Mouse (Mus musculus) G1E (cell line): ENCODE measurements around the gene Gm13275. TPM values are rescaled to one million over a fixed set of nuclear protein-coding genes. Genes with fewer than 3 reads are reported as not detected.
"Not testable (repeated sequence)": the region's sequence is repeated elsewhere in the genome, so short reads cannot be mapped to it uniquely, and the experiment has no call there.

Experiments used
- ATAC-seq: 2 replicates; pipeline ENCODE4 v1.8.0; 2016; ENCODE audit warnings: mild to moderate bottlenecking; ENCODE audit not compliant: insufficient number of reproducible peaks, poor library complexity, low FRiP score, severe bottlenecking; ENCODE audit errors: extremely low read depth
- DNase-seq: peaks from one replicate; pipeline ENCODE4 v3.0.0; 2012; ENCODE audit warnings: low spot score
- H3K27me3 ChIP-seq: 2 replicates; pipeline ENCODE4 v1.6.1; 2012; ENCODE audit warnings: mild to moderate bottlenecking, low read length, inconsistent platforms; ENCODE audit not compliant: insufficient read depth
- H3K36me3 ChIP-seq: replicated peaks from 2 replicates; pipeline ENCODE3; 2012; ENCODE audit warnings: mild to moderate bottlenecking, inconsistent platforms
- H3K4me1 ChIP-seq: 2 replicates; pipeline ENCODE4 v1.6.1; 2012; ENCODE audit warnings: low read depth, low read length, inconsistent platforms, mixed read lengths; ENCODE audit not compliant: insufficient read depth
- H3K4me3 ChIP-seq: 2 replicates; pipeline ENCODE4 v1.5.1; 2012; ENCODE audit warnings: low read depth, mild to moderate bottlenecking, inconsistent platforms, low read length, moderate library complexity, mixed read lengths
- H3K9me3 ChIP-seq: replicated peaks from 2 replicates; pipeline ENCODE4 v1.6.1; 2012; ENCODE audit warnings: inconsistent platforms
- CTCF ChIP-seq: IDR thresholded peaks from 2 replicates; pipeline ENCODE4 v1.5.1; 2012; ENCODE audit warnings: low read depth, low read length, inconsistent platforms, mixed read lengths
- GATA1 ChIP-seq: IDR thresholded peaks from 2 replicates; pipeline ENCODE4 v1.6.1; 2012; ENCODE audit warnings: borderline replicate concordance, low read length, inconsistent platforms, mixed read lengths
- GATA2 ChIP-seq: IDR thresholded peaks from 2 replicates; pipeline ENCODE4 v1.6.1; 2012; ENCODE audit warnings: low read depth, low read length, inconsistent platforms, borderline replicate concordance
- POLR2AphosphoS5 ChIP-seq: IDR thresholded peaks from 2 replicates; pipeline ENCODE4 v1.6.1; 2012; ENCODE audit warnings: low read depth, low read length, inconsistent platforms; ENCODE audit not compliant: insufficient replicate concordance
- TAL1 ChIP-seq: conservative IDR thresholded peaks from 2 replicates; pipeline ENCODE4 v1.6.1; 2012; ENCODE audit warnings: low read depth, low read length, inconsistent platforms, mixed read lengths
- polyA plus RNA-seq: library from polyadenylated mRNA; stranded (reverse); fragments of >175 nt; gene quantifications from 2 replicates; pipeline ENCODE4 v1.2.3, GENCODE M21; 2012
- total RNA-seq, 2 experiments: library from RNA; stranded (forward) in 1 of 2; stranded (reverse) in 1 of 2; fragments of 200-1000 nt in 1 of 2; fragments of >200 nt in 1 of 2; fragmentation: Nextera tagmentation in 1 of 2; gene quantifications; 2 replicates each; pipeline ENCODE4 v1.2.3; 2014 to 2017

The Gm13275 gene
- total and polyA plus RNA-seq, 3 experiments: 0.27 TPM; not detected in 2

GRCm38 (mm10) chr4:88830523-88830922 lies 36.2 kb downstream of the Gm13275 start:
- Histone ChIP-seq H3K36me3 (no peaks in the 10 kb centered on the region), H3K9me3 (no peaks in the 10 kb centered on the region), H3K4me3 (no peak overlapping the region), H3K4me1 (no peaks in the 10 kb centered on the region), H3K27me3 (no peaks in the 10 kb centered on the region)
- DNase-seq (no peak), ATAC-seq (no peak)
- TF ChIP-seq POLR2AphosphoS5: no peak

GRCm38 (mm10) chr4:88835225-88835624 lies 40.9 kb downstream of the Gm13275 start, which contains the start of gene Ifna5:
Gene Ifna5 (plus strand): TSS chr4:88835525.
- not testable (repeated sequence) for H3K4me3 ChIP-seq, H3K36me3 ChIP-seq, H3K4me1 ChIP-seq, H3K9me3 ChIP-seq, ATAC-seq, H3K27me3 ChIP-seq, DNase-seq

- ATAC-seq: no peak
- no peak for DNase-seq
Measured at GRCm38 (mm10) chr4:88838828-88839227, 44.5 kb downstream of the Gm13275 start.

GRCm38 (mm10) chr4:88840058-88840457 lies 45.8 kb downstream of the Gm13275 start:
- no peaks in the 10 kb centered on the region for H3K27me3 ChIP-seq
- H3K4me3 ChIP-seq: no peak overlapping the region
- TF ChIP-seq CTCF (no peak), TAL1 (no peak), POLR2AphosphoS5 (no peak), GATA1 (no peak), GATA2 (no peak)
- DNase-seq: no peak
- no peaks in the 10 kb centered on the region for H3K36me3 ChIP-seq
- ATAC-seq: no peak
- no peaks in the 10 kb centered on the region for H3K9me3 ChIP-seq
- H3K4me1 ChIP-seq: no peaks in the 10 kb centered on the region

More at GRCm38 (mm10) chr4:88838828-88839227, 44.5 kb downstream of the Gm13275 start:
- no peak overlapping the region for H3K4me3 ChIP-seq
- no peaks in the 10 kb centered on the region for H3K27me3 ChIP-seq
- no peak for TF ChIP-seq GATA2
- no peak for TF ChIP-seq CTCF
- TF ChIP-seq POLR2AphosphoS5: no peak
- no peak for TF ChIP-seq TAL1
- TF ChIP-seq GATA1: no peak
- H3K36me3 ChIP-seq: no peaks in the 10 kb centered on the region
- H3K4me1 ChIP-seq: no peaks in the 10 kb centered on the region
- no peaks in the 10 kb centered on the region for H3K9me3 ChIP-seq

- Histone ChIP-seq H3K36me3 (no peaks in the 10 kb centered on the region), H3K4me1 (no peaks in the 10 kb centered on the region), H3K9me3 (no peaks in the 10 kb centered on the region), H3K27me3 (no peaks in the 10 kb centered on the region), H3K4me3 (no peak within 1 kb of the TSS)
- ATAC-seq: no peak
- no peak for TF ChIP-seq GATA1
- TF ChIP-seq POLR2AphosphoS5: no peak
- no peak for TF ChIP-seq TAL1
- TF ChIP-seq CTCF: no peak
- TF ChIP-seq GATA2: no peak
- no peak for DNase-seq
Measured at GRCm38 (mm10) chr4:88841438-88841911, 47.2 kb downstream of the Gm13275 start, which contains the start of gene Ifna4. Gene Ifna4 (plus strand): TSS chr4:88841861.

Other genes starting within 250 kb of the Gm13275 start
Only the 20 nearest of the 31 such genes appear.
- 63.5 and 64.7 TPM in 2 replicates for gene Klhl9, start 72.0 kb upstream of the Gm13275 start, total RNA-seq (2014; fragmentation: Nextera tagmentation)
- 95.4 and 115 TPM in 2 replicates for gene Klhl9, start 72.0 kb upstream of the Gm13275 start, total RNA-seq (2017)
- 5.6 and 6.3 TPM in 2 replicates for gene Klhl9, start 72.0 kb upstream of the Gm13275 start, polyA plus RNA-seq
- gene Gm13271, start 39.6 kb upstream of the Gm13275 start, total RNA-seq (2014; fragmentation: Nextera tagmentation): not detected in 2 replicates
- not detected in 2 replicates for gene Gm13271, start 39.6 kb upstream of the Gm13275 start, total RNA-seq (2017)
- not detected in 2 replicates for gene Gm13271, start 39.6 kb upstream of the Gm13275 start, polyA plus RNA-seq
- gene Gm13283, start 34.4 kb upstream of the Gm13275 start, total RNA-seq (2014; fragmentation: Nextera tagmentation): not detected in 2 replicates
- not detected in 2 replicates for gene Gm13283, start 34.4 kb upstream of the Gm13275 start, total RNA-seq (2017)
- not detected in 2 replicates for gene Gm13283, start 34.4 kb upstream of the Gm13275 start, polyA plus RNA-seq
- not detected in 2 replicates for gene Gm13290, start 20.7 kb upstream of the Gm13275 start, total RNA-seq (2014; fragmentation: Nextera tagmentation)
- not detected in 2 replicates for gene Gm13290, start 20.7 kb upstream of the Gm13275 start, total RNA-seq (2017)
- gene Gm13290, start 20.7 kb upstream of the Gm13275 start, polyA plus RNA-seq: not detected in 2 replicates
- not detected in 2 replicates for gene Gm13289, start 17.6 kb upstream of the Gm13275 start, total RNA-seq (2014; fragmentation: Nextera tagmentation)
- not detected in 2 replicates for gene Gm13289, start 17.6 kb upstream of the Gm13275 start, total RNA-seq (2017)
- not detected in 2 replicates for gene Gm13289, start 17.6 kb upstream of the Gm13275 start, polyA plus RNA-seq
- not detected in 2 replicates for gene Gm13272, start 14.6 kb upstream of the Gm13275 start, total RNA-seq (2014; fragmentation: Nextera tagmentation)
- gene Gm13272, start 14.6 kb upstream of the Gm13275 start, total RNA-seq (2017): 0.29 TPM in 1 of 2 replicates, not detected in the other
- not detected in 2 replicates for gene Gm13272, start 14.6 kb upstream of the Gm13275 start, polyA plus RNA-seq
- gene Ifnz, start 12.4 kb upstream of the Gm13275 start, total RNA-seq (2014; fragmentation: Nextera tagmentation): not detected in 2 replicates
- not detected in 2 replicates for gene Ifnz, start 12.4 kb upstream of the Gm13275 start, total RNA-seq (2017)
- not detected in 2 replicates for gene Ifnz, start 12.4 kb upstream of the Gm13275 start, polyA plus RNA-seq
- not detected in 2 replicates for gene Gm13276, start 8.8 kb upstream of the Gm13275 start, total RNA-seq (2014; fragmentation: Nextera tagmentation)
- gene Gm13276, start 8.8 kb upstream of the Gm13275 start, total RNA-seq (2017): not detected in 2 replicates
- not detected in 2 replicates for gene Gm13276, start 8.8 kb upstream of the Gm13275 start, polyA plus RNA-seq
- not detected in 2 replicates for gene Gm13277, start 5.9 kb upstream of the Gm13275 start, total RNA-seq (2014; fragmentation: Nextera tagmentation)
- not detected in 2 replicates for gene Gm13277, start 5.9 kb upstream of the Gm13275 start, total RNA-seq (2017)
- gene Gm13277, start 5.9 kb upstream of the Gm13275 start, polyA plus RNA-seq: not detected in 2 replicates
- not detected in 2 replicates for gene Gm13278, start 2.9 kb upstream of the Gm13275 start, total RNA-seq (2014; fragmentation: Nextera tagmentation)
- gene Gm13278, start 2.9 kb upstream of the Gm13275 start, total RNA-seq (2017): not detected in 2 replicates
- gene Gm13278, start 2.9 kb upstream of the Gm13275 start, polyA plus RNA-seq: not detected in 2 replicates
- gene Gm13279, start 2.9 kb downstream of the Gm13275 start, total RNA-seq (2014; fragmentation: Nextera tagmentation): not detected in 2 replicates
- gene Gm13279, start 2.9 kb downstream of the Gm13275 start, total RNA-seq (2017): not detected in 2 replicates
- not detected in 2 replicates for gene Gm13279, start 2.9 kb downstream of the Gm13275 start, polyA plus RNA-seq
- not detected in 2 replicates for gene Gm13285, start 5.2 kb downstream of the Gm13275 start, total RNA-seq (2014; fragmentation: Nextera tagmentation)
- not detected in 2 replicates for gene Gm13285, start 5.2 kb downstream of the Gm13275 start, total RNA-seq (2017)
- gene Gm13285, start 5.2 kb downstream of the Gm13275 start, polyA plus RNA-seq: not detected in 2 replicates
- gene Gm13287, start 8.8 kb downstream of the Gm13275 start, total RNA-seq (2014; fragmentation: Nextera tagmentation): not detected in 2 replicates
- gene Gm13287, start 8.8 kb downstream of the Gm13275 start, total RNA-seq (2017): not detected in 2 replicates
- gene Gm13287, start 8.8 kb downstream of the Gm13275 start, polyA plus RNA-seq: not detected in 2 replicates
- gene Gm13288, start 11.0 kb downstream of the Gm13275 start, total RNA-seq (2014; fragmentation: Nextera tagmentation): not detected in 2 replicates
- 0.06 and 0.16 TPM in 2 replicates for gene Gm13288, start 11.0 kb downstream of the Gm13275 start, total RNA-seq (2017)
- not detected in 2 replicates for gene Gm13288, start 11.0 kb downstream of the Gm13275 start, polyA plus RNA-seq
- not detected in 2 replicates for gene Ifna7, start 21.7 kb downstream of the Gm13275 start, total RNA-seq (2014; fragmentation: Nextera tagmentation)
- not detected in 2 replicates for gene Ifna7, start 21.7 kb downstream of the Gm13275 start, total RNA-seq (2017)
- not detected in 2 replicates for gene Ifna7, start 21.7 kb downstream of the Gm13275 start, polyA plus RNA-seq
- gene Ifna11, start 25.5 kb downstream of the Gm13275 start, total RNA-seq (2014; fragmentation: Nextera tagmentation): not detected in 2 replicates
- gene Ifna11, start 25.5 kb downstream of the Gm13275 start, total RNA-seq (2017): 0.29 TPM in 1 of 2 replicates, not detected in the other
- not detected in 2 replicates for gene Ifna11, start 25.5 kb downstream of the Gm13275 start, polyA plus RNA-seq
- not detected in 2 replicates for gene Ifna6, start 32.9 kb downstream of the Gm13275 start, total RNA-seq (2014; fragmentation: Nextera tagmentation)
- not detected in 2 replicates for gene Ifna6, start 32.9 kb downstream of the Gm13275 start, total RNA-seq (2017)
- not detected in 2 replicates for gene Ifna6, start 32.9 kb downstream of the Gm13275 start, polyA plus RNA-seq
- not detected in 2 replicates for gene Ifna5, start 41.0 kb downstream of the Gm13275 start, total RNA-seq (2014; fragmentation: Nextera tagmentation)
- gene Ifna5, start 41.0 kb downstream of the Gm13275 start, total RNA-seq (2017): not detected in 2 replicates
- gene Ifna5, start 41.0 kb downstream of the Gm13275 start, polyA plus RNA-seq: not detected in 2 replicates
- gene Ifna4, start 47.4 kb downstream of the Gm13275 start, total RNA-seq (2014; fragmentation: Nextera tagmentation): not detected in 2 replicates
- gene Ifna4, start 47.4 kb downstream of the Gm13275 start, total RNA-seq (2017): 0.38 TPM in 1 of 2 replicates, not detected in the other
- not detected in 2 replicates for gene Ifna4, start 47.4 kb downstream of the Gm13275 start, polyA plus RNA-seq
- gene Ifna1, start 55.6 kb downstream of the Gm13275 start, total RNA-seq (2014; fragmentation: Nextera tagmentation): not detected in 2 replicates
- not detected in 2 replicates for gene Ifna1, start 55.6 kb downstream of the Gm13275 start, total RNA-seq (2017)
- gene Ifna1, start 55.6 kb downstream of the Gm13275 start, polyA plus RNA-seq: not detected in 2 replicates